Mouse (Mus musculus): Measurements from ENCODE around the gene Stoml1. TPM values are rescaled to one million over a fixed set of nuclear protein-coding genes. Genes with fewer than 3 reads are reported as not detected.

The Stoml1 gene
- total and polyA plus RNA-seq, 3 experiments, result 35.4 to 40.7 (median 35.4) TPM

DNA sequence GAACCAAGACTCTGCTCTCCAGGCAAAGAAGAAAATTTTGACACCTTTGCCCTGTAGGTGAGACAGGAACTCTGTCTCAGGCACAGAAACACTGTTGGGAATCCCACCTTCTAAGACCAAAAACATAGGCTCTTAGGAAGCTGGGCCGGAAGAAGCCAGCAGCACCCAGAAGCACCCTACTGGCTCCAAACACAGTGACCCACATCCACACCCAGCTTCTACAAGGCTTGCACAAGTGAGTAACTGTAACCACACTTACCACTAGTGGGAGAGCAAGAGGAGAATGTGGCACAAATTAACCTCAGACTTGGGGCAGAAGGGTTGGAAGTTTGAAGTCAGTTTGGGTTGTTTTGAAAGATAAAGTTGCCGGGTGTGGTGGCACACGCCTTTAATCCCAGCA is 22.8 kb downstream of the Stoml1 start:
- in situ Hi-C loops (cut with MboI; ENCODE audit: low pct_ligation_motif_present, low pct_unique_long_range_greater_than_20kb, low sequenced_read_pairs), result no loop called here
- H3K9ac ChIP-seq (ENCODE audit: insufficient read depth, low read depth), result peak overlapping the region; percentile 46
- dilution Hi-C loops (cut with MboI; ENCODE audit: extremely low pct_ligation_motif_present, extremely low pct_unique_long_range_greater_than_20kb, low sequenced_read_pairs), result no loop called here

DNA sequence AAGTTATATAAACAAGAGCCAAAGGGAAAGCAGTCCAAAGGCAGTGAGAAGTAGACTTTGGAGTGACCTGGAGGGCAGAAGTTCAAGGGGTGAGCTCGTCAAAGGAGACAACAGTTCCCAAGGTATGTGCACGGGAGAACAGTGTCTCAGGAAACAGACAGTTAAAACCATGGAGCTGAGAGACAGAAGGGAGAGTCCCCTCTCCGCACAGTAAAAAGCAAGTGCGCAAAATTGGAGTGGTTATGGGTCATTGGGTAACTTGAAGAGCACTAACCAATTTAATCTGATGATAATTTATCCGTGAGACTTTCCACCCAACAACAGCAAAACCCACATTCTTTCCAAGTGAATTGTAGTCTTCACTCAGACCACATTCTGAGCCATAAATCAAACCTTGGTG is 23.4 kb downstream of the Stoml1 start:
- peak overlapping the region; percentile 99 for H3K27ac ChIP-seq (ENCODE audit: insufficient read depth, low read depth)
- peak; percentile 51 for DNase-seq (ENCODE audit: extremely low read depth)
- H3K4me2 ChIP-seq (ENCODE audit: insufficient read depth, low read depth, poor library complexity, severe bottlenecking), result peak overlapping the region; percentile 54
- H3K9me3 ChIP-seq (replicated peaks; ENCODE audit: low read length), result no peaks in the 10 kb centered on the region
- no peaks in the 10 kb centered on the region for H3K36me3 ChIP-seq (replicated peaks in 1 of 2; ENCODE audit: control insufficient read depth in 1 of 2, insufficient read depth in 1 of 2, low read length in 1 of 2)
- H3K79me2 ChIP-seq (replicated peaks; ENCODE audit: control insufficient read depth, extremely low read depth, insufficient read depth, poor library complexity, severe bottlenecking), result no peaks in the 10 kb centered on the region
- no peaks in the 10 kb centered on the region for H3K27me3 ChIP-seq (replicated peaks)
- TF ChIP-seq JUND (conservative IDR thresholded peaks at IDR 0.05; ENCODE audit: low read depth, low read length), result no peak
- peak; percentile 77 for TF ChIP-seq BHLHE40 (IDR thresholded peaks at IDR 0.05; ENCODE audit: low read depth, low read length)
- 0 out of 2 replicates have a peak, but pooled peaks have one; percentile 42 for TF ChIP-seq SIN3A (IDR thresholded peaks at IDR 0.05; ENCODE audit: low read length)
- TF ChIP-seq MAFK (IDR thresholded peaks at IDR 0.05; ENCODE audit: insufficient replicate concordance, low read length), result no peak
- TF ChIP-seq ETS1 (conservative IDR thresholded peaks at IDR 0.05; ENCODE audit: low read depth, low read length), result peak; percentile 53
- H3K4me1 ChIP-seq (ENCODE audit: control insufficient read depth in 1 of 2, insufficient read depth in 2 of 2), result peaks cover 26 to 85% of the 10 kb centered on the region in 2 experiments
- dilution Hi-C loops (cut with MboI; ENCODE audit: extremely low pct_ligation_motif_present, extremely low pct_unique_long_range_greater_than_20kb, low sequenced_read_pairs) (no loop called here), in situ Hi-C loops (cut with MboI; ENCODE audit: low pct_ligation_motif_present, low pct_unique_long_range_greater_than_20kb, low sequenced_read_pairs) (no loop called here)
- peak overlapping the region; percentile 46 for H3K9ac ChIP-seq (ENCODE audit: insufficient read depth, low read depth)
- peak overlapping the region; percentile 36 to 53 (median 37) for H3K4me3 ChIP-seq (replicated peaks in 1 of 3; ENCODE audit: low read depth in 2 of 3, low read length in 2 of 3, poor library complexity in 1 of 3)

More for the DNA sequence above, 22.8 kb downstream of the Stoml1 start:
- Histone ChIP-seq H3K4me3 (replicated peaks in 1 of 3; ENCODE audit: low read depth in 2 of 3, low read length in 2 of 3, poor library complexity in 1 of 3) (peak overlapping the region; percentile 33 to 46 (median 37)), H3K36me3 (replicated peaks in 1 of 2; ENCODE audit: control insufficient read depth in 1 of 2, insufficient read depth in 1 of 2, low read length in 1 of 2) (no peaks in the 10 kb centered on the region), H3K4me2 (ENCODE audit: insufficient read depth, low read depth, poor library complexity, severe bottlenecking) (peak overlapping the region; percentile 54), H3K79me2 (replicated peaks; ENCODE audit: control insufficient read depth, extremely low read depth, insufficient read depth, poor library complexity, severe bottlenecking) (no peaks in the 10 kb centered on the region), H3K27ac (ENCODE audit: insufficient read depth, low read depth) (peak overlapping the region; percentile 99), H3K27me3 (replicated peaks) (no peaks in the 10 kb centered on the region), H3K9me3 (replicated peaks; ENCODE audit: low read length) (no peaks in the 10 kb centered on the region), H3K4me1 (ENCODE audit: control insufficient read depth in 1 of 2, insufficient read depth in 2 of 2) (peaks cover 28 to 87% of the 10 kb centered on the region in 2 experiments)
- TF ChIP-seq CTCF (conservative IDR thresholded peaks at IDR 0.05 in 1 of 2, IDR thresholded peaks at IDR 0.05 in 1 of 2; ENCODE audit: low read depth in 2 of 2, low read length in 2 of 2) (peak in 1 of 2 experiments; percentile 32; a peak in 2 of 4 replicates), ZNF384 (IDR thresholded peaks at IDR 0.05; ENCODE audit: low read depth, low read length) (no peak), RCOR1 (conservative IDR thresholded peaks at IDR 0.05; ENCODE audit: low read depth, low read length) (no peak), JUND (conservative IDR thresholded peaks at IDR 0.05; ENCODE audit: low read depth, low read length) (no peak), ZMIZ1 (IDR thresholded peaks at IDR 0.05; ENCODE audit: low read depth, low read length) (no peak), SMC3 (IDR thresholded peaks at IDR 0.05; ENCODE audit: low read depth, low read length) (peak; percentile 27; the same call in 1 of the 2 replicates), MXI1 (IDR thresholded peaks at IDR 0.05; ENCODE audit: low read depth, low read length) (0 out of 2 replicates have a peak, but pooled peaks have one; percentile 12), SIN3A (IDR thresholded peaks at IDR 0.05; ENCODE audit: low read length) (no peak), TBP (conservative IDR thresholded peaks at IDR 0.05; ENCODE audit: low read depth, low read length) (no peak), CHD2 (IDR thresholded peaks at IDR 0.05; ENCODE audit: low read length) (no peak), KAT2A (IDR thresholded peaks at IDR 0.05; ENCODE audit: insufficient replicate concordance, low read length) (no peak), HCFC1 (IDR thresholded peaks at IDR 0.05; ENCODE audit: low read depth, low read length) (no peak), MEF2A (IDR thresholded peaks at IDR 0.05; ENCODE audit: borderline replicate concordance, low read depth, low read length) (no peak), USF2 (conservative IDR thresholded peaks at IDR 0.05; ENCODE audit: low read depth, low read length) (no peak), POLR2A (IDR thresholded peaks at IDR 0.05; ENCODE audit: low read depth, low read length) (no peak), GABPA (IDR thresholded peaks at IDR 0.05; ENCODE audit: insufficient replicate concordance, low read depth, low read length) (no peak), UBTF (IDR thresholded peaks at IDR 0.05; ENCODE audit: low read depth, low read length) (no peak)
- no peak for DNase-seq (ENCODE audit: extremely low read depth)
